Mouse (Mus musculus) MEL (cell line): ENCODE measurements around the gene Cacybp. TPM values are rescaled to one million over a fixed set of nuclear protein-coding genes. Genes with fewer than 3 reads are reported as not detected.

Experiments used
- DNase-seq: peaks from one replicate; pipeline ENCODE4 v3.0.0; 2011; ENCODE audit warnings: low read depth, low spot score
- H3K27ac ChIP-seq: 2 replicates; pipeline ENCODE4 v1.5.1; 2012; ENCODE audit warnings: low read depth, mild to moderate bottlenecking, control low read depth, low read length, moderate library complexity; ENCODE audit not compliant: control insufficient read depth
- H3K27me3 ChIP-seq, 2 experiments: fragments of 150-350 bp in 1 of 2; sonication (generic) in 1 of 2; 2 replicates each; pipeline ENCODE4 v1.6.1; 2012; ENCODE audit warnings: low read length in 2 of 2, mild to moderate bottlenecking in 2 of 2, improper control_type of control experiment in 1 of 2, moderate library complexity in 1 of 2; ENCODE audit not compliant: insufficient read depth in 2 of 2, control insufficient read depth in 1 of 2
- H3K36me3 ChIP-seq, 2 experiments: 2 replicates each; pipeline ENCODE4 v1.6.1; 2012 to 2014; ENCODE audit warnings: low read length in 2 of 2, improper control_type of control experiment in 1 of 2, inconsistent platforms in 1 of 2, mild to moderate bottlenecking in 1 of 2; ENCODE audit not compliant: insufficient read depth in 2 of 2, control insufficient read depth in 1 of 2
- H3K4me1 ChIP-seq, 2 experiments: fragments of 150-350 bp in 1 of 2; sonication (generic) in 1 of 2; 2 replicates each; pipeline ENCODE4 v1.6.1; 2012; ENCODE audit warnings: low read length in 2 of 2, improper control_type of control experiment in 1 of 2, mild to moderate bottlenecking in 1 of 2; ENCODE audit not compliant: insufficient read depth in 2 of 2, control insufficient read depth in 1 of 2
- H3K4me3 ChIP-seq, 2 experiments: fragments of 150-350 bp in 1 of 2; sonication (generic) in 1 of 2; 2 replicates each; pipeline ENCODE4 v1.5.1; 2012; ENCODE audit warnings: low read depth in 2 of 2, low read length in 2 of 2, mild to moderate bottlenecking in 2 of 2, moderate library complexity in 2 of 2, control low read depth in 1 of 2, improper control_type of control experiment in 1 of 2; ENCODE audit not compliant: control insufficient read depth in 1 of 2, insufficient read depth in 1 of 2
- H3K79me2 ChIP-seq: 2 replicates; pipeline ENCODE4 v1.6.1; 2012; ENCODE audit warnings: mild to moderate bottlenecking, low read length, moderate library complexity; ENCODE audit not compliant: control insufficient read depth, poor library complexity, insufficient read depth
- H3K9ac ChIP-seq: 2 replicates; pipeline ENCODE4 v1.6.1; 2012; ENCODE audit warnings: low read depth, mild to moderate bottlenecking, control low read depth, low read length, moderate library complexity; ENCODE audit not compliant: control insufficient read depth, poor library complexity, severe bottlenecking
- H3K9me3 ChIP-seq: fragments of 150-350 bp; sonication (generic); replicated peaks from 2 replicates; pipeline ENCODE4 v1.6.1; 2012; ENCODE audit warnings: mild to moderate bottlenecking, low read length, improper control_type of control experiment, moderate library complexity; ENCODE audit not compliant: insufficient read depth
- CHD1 ChIP-seq: IDR thresholded peaks from 2 replicates; pipeline ENCODE4 v1.6.1; 2012; ENCODE audit warnings: low read depth, mild to moderate bottlenecking, inconsistent platforms, low read length, improper control_type of control experiment
- CHD2 ChIP-seq: IDR thresholded peaks from 2 replicates; pipeline ENCODE4 v1.6.1; 2011; ENCODE audit warnings: low read length, improper control_type of control experiment
- E2F4 ChIP-seq: IDR thresholded peaks from 2 replicates; pipeline ENCODE4 v1.6.1; 2011; ENCODE audit warnings: low read depth, low read length, improper control_type of control experiment, borderline replicate concordance
- EP300 ChIP-seq, 2 experiments: IDR thresholded peaks; 2 replicates each; pipeline ENCODE4 v1.6.1; 2011; ENCODE audit warnings: improper control_type of control experiment in 2 of 2, low read length in 2 of 2, low read depth in 1 of 2, mild to moderate bottlenecking in 1 of 2
- ETS1 ChIP-seq: IDR thresholded peaks from 2 replicates; pipeline ENCODE4 v1.6.1; 2012; ENCODE audit warnings: low read depth, mild to moderate bottlenecking, inconsistent platforms, low read length, improper control_type of control experiment, moderate library complexity
- HCFC1 ChIP-seq: IDR thresholded peaks from 2 replicates; pipeline ENCODE4 v1.6.1; 2012; ENCODE audit warnings: low read depth, mild to moderate bottlenecking, inconsistent platforms, low read length, improper control_type of control experiment, moderate library complexity
- NRF1 ChIP-seq: IDR thresholded peaks from 2 replicates; pipeline ENCODE4 v1.6.1; 2014; ENCODE audit warnings: low read depth, mild to moderate bottlenecking, inconsistent platforms, low read length, improper control_type of control experiment, moderate library complexity; ENCODE audit not compliant: poor library complexity, insufficient read depth, severe bottlenecking
- RCOR1 ChIP-seq: IDR thresholded peaks from 2 replicates; pipeline ENCODE4 v1.6.1; 2012; ENCODE audit warnings: low read depth, mild to moderate bottlenecking, inconsistent platforms, low read length, improper control_type of control experiment
- SMC3 ChIP-seq: IDR thresholded peaks from 2 replicates; pipeline ENCODE4 v1.6.1; 2011; ENCODE audit warnings: low read depth, low read length, improper control_type of control experiment
- USF1 ChIP-seq: IDR thresholded peaks from 2 replicates; pipeline ENCODE4 v1.6.1; 2014; ENCODE audit warnings: low read depth, mild to moderate bottlenecking, inconsistent platforms, low read length, improper control_type of control experiment, moderate library complexity
- ZC3H11A ChIP-seq: IDR thresholded peaks from 2 replicates; pipeline ENCODE4 v1.6.1; 2012; ENCODE audit warnings: low read depth, mild to moderate bottlenecking, inconsistent platforms, low read length, improper control_type of control experiment
- ZKSCAN1 ChIP-seq: IDR thresholded peaks from 2 replicates; pipeline ENCODE4 v1.6.1; 2012; ENCODE audit warnings: low read depth, mild to moderate bottlenecking, inconsistent platforms, low read length, improper control_type of control experiment, moderate library complexity
- ZMIZ1 ChIP-seq: IDR thresholded peaks from 2 replicates; pipeline ENCODE4 v1.6.1; 2012; ENCODE audit warnings: low read depth, mild to moderate bottlenecking, inconsistent platforms, low read length, improper control_type of control experiment, moderate library complexity
- polyA plus RNA-seq, 2 experiments: library from polyadenylated mRNA; stranded (reverse) in 1 of 2; unstranded in 1 of 2; fragments of >175 nt in 1 of 2; fragments of >200 nt in 1 of 2; gene quantifications; 2 replicates each; pipeline versions ENCODE4 v1.2.1 to v1.2.4; 2012; ENCODE audit warnings: low replicate concordance in 2 of 2, low read depth in 1 of 2; ENCODE audit not compliant: insufficient read length in 2 of 2, insufficient read depth in 1 of 2, missing spikeins in 1 of 2
- total RNA-seq: library from RNA; depleted of rRNA; stranded (reverse); fragments of 300-350 nt; gene quantifications from 2 replicates; pipeline ENCODE4 v1.2.3, GENCODE M21; 2012

The Cacybp gene
- total and polyA plus RNA-seq, 3 experiments, result 80.7 to 181 TPM; not detected in 1

GRCm38 (mm10) chr1:160217898-160218297, 5.2 kb upstream of the Cacybp start:
- no peak for TF ChIP-seq CHD1
- TF ChIP-seq ETS1, result no peak

DNA sequence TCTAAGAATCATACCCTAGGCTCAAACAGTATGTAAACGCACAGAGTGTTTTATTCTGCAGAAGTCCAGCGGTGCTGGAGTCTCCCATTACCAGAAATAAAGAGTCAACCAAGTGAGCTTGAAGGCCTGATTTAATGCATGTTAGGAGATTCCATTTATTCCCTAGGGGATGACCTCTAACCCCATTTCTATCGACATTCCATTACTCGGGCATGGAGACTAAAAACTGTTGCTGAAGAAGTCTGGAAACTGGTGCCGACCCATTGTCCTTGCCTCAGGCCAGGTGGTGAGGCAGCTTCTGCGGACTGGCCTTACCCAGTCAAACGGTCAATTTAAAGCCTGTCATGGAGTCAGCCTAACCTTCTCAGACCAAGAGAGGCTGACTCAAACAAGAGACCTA, 1.5 kb upstream of the Cacybp start:
- Histone ChIP-seq H3K27me3 (no peaks in the 10 kb centered on the region), H3K9ac (peak overlapping the region; percentile 97), H3K9me3 (no peaks in the 10 kb centered on the region), H3K36me3 (peaks cover 0 to 25% of the 10 kb centered on the region in 2 experiments; a peak in 2 of 4 replicates), H3K4me3 (no peak overlapping the region; a peak in 1 of 4 replicates), H3K4me1 (peaks cover 0 to 14% of the 10 kb centered on the region in 2 experiments; a peak in 2 of 4 replicates), H3K27ac (no peak overlapping the region), H3K79me2 (peaks cover 33% of the 10 kb centered on the region)
- DNase-seq, result no peak
- TF ChIP-seq SMC3 (no peak), ZKSCAN1 (no peak), CHD2 (no peak), NRF1 (no peak), ZC3H11A (no peak), ZMIZ1 (no peak), USF1 (no peak), RCOR1 (no peak), HCFC1 (no peak), EP300 (IDR thresholded peaks at IDR 0.05; ENCODE audit: low read depth in 1 of 2, low read length in 2 of 2) (no peak)

More at GRCm38 (mm10) chr1:160217898-160218297, 5.2 kb upstream of the Cacybp start:
- DNase-seq, result no peak
- Histone ChIP-seq H3K9ac (no peak overlapping the region), H3K36me3 (peaks cover 0 to 13% of the 10 kb centered on the region in 2 experiments; a peak in 2 of 4 replicates), H3K27ac (no peak overlapping the region), H3K9me3 (no peaks in the 10 kb centered on the region), H3K4me3 (no peak overlapping the region), H3K79me2 (peaks cover 7% of the 10 kb centered on the region), H3K27me3 (no peaks in the 10 kb centered on the region), H3K4me1 (peaks cover 0 to 6% of the 10 kb centered on the region in 2 experiments; a peak in 2 of 4 replicates)

DNA sequence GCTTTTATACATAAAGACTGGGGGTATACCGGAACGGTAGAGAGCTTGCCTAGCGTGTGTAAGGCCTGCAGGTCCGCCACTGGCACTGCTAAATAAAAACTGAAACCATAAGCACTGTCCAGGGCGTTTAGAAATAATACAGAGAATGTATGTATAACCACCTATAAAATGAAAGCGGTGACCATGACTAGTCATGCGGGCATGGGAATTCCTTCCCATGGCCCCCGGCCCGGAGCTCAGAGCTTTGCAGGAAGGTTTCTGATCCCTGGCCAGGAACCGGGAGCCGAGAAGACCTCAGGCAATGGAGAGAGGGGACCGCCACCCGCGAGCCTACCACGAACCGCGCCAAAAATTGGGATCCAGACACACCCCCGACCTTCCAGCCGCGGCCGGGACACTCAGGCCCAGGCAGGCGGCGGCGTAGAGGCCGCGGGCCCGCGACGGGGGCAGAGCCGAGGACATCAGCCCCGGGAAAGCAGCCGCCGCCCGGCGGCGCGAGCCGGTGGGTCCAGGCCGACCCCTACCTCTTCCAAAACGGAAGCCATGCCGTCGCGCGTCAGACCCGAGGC, 468 bp downstream of the Cacybp start:
- Histone ChIP-seq H3K79me2 (peaks cover 38% of the 10 kb centered on the region), H3K9ac (peak overlapping the region; percentile 91), H3K4me1 (peaks cover 0 to 14% of the 10 kb centered on the region in 2 experiments; a peak in 2 of 4 replicates), H3K27ac (peak overlapping the region; percentile 83), H3K4me3 (peak overlapping the region; percentile 86 to 96), H3K9me3 (no peaks in the 10 kb centered on the region), H3K36me3 (peaks cover 3 to 28% of the 10 kb centered on the region in 2 experiments; a peak in 3 of 4 replicates), H3K27me3 (no peaks in the 10 kb centered on the region)
- TF ChIP-seq CHD1, result peak; percentile 37; the same call in 1 of the 2 replicates
- TF ChIP-seq E2F4, result no peak
- DNase-seq, result peak; percentile 66
